Mouse (Mus musculus) heart, adult 8-10 months (tissue): Measurements from ENCODE around the gene Dcbld1. TPM values are rescaled to one million over a fixed set of nuclear protein-coding genes. Genes with fewer than 3 reads are reported as not detected.
A peak's percentile ranks its signal among the peaks of the same experiment; 100 is the strongest.

Experiments used
- DNase-seq: peaks from one replicate; pipeline ENCODE4 v3.0.0; 2022; ENCODE audit warnings: low spot score
- total RNA-seq, 4 experiments: library from RNA; stranded (reverse); gene quantifications; 2 replicates each; pipeline ENCODE4 v1.2.4; 2022

The Dcbld1 gene
- 1 to 10 TPM; 3.4 to 4.4 (median 4.0) TPM for total RNA-seq

GRCm38 (mm10) chr10:52233301-52233968 is at the start of gene Dcbld1:
Gene Dcbld1, plus strand, starts transcription at chr10:52233619.
- DNase-seq: peak; percentile 41

DNA sequence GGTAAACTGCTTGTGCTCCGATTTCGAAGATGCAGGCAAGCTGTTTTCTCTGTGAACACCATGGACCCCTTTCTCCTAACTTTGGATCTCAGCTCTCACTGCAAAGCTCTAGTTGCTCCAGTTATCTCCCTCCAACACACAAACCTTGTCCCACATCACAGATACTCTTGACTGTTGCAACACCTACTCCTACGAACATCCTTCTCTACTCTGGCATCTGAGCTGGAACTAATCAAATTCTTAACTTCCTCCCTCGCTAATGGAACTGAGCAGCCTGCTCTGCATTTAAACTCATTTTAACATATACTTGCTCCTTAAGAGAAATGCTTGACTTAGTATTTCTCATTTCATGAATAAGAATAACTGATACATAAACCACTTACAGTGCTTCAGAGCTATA is 47.5 kb upstream of the Dcbld1 start:
- DNase-seq: no peak

- DNase-seq: no peak
These were observed 38.2 kb upstream of the Dcbld1 start, which contains the start of gene Ros1 for GRCm38 (mm10) chr10:52194957-52195852. Gene Ros1, minus strand, starts transcription at chr10:52195244.

DNA sequence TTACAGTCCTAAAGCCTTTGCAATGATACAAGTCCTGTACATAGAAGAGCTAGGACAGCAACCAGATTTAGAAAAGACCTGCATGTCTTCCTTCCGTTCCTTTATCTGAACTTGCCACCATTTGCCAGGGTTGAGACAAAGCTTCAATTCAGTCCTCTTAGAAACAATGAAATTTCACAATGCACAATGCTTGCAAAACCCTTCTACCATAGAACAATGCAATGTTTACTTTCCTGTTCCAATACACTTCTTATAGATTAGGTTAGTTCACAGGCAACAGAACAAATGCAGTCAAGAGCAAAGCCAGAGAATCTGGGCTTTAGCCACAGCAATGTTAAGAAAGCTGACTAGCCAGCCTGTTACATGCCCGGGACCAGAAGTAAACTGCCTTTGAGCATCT is 29.4 kb upstream of the Dcbld1 start:
- DNase-seq: no peak

- no peak for DNase-seq
These were observed 18.1 kb upstream of the Dcbld1 start for GRCm38 (mm10) chr10:52215267-52215818.

GRCm38 (mm10) chr10:52216797-52217563 is 16.4 kb upstream of the Dcbld1 start:
- peak; percentile 48 for DNase-seq

DNA sequence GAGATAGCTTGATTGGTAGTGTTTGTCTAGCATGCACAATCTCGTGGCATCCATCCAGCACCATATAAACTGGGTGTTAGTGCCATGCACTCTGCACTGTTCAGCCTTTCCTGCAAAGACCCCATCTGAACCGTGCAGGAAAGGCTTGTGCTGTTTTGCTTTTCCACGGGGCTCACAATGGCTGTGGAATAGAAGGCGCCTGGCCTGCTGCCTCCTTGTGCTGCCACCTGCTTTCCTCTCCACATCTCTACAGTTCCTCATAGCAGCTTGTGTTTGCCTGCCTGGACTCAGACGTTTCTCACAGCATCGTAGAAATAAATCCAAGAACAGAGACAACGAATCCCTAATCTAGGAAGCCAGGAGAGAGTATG is 15.9 kb upstream of the Dcbld1 start:
- DNase-seq: no peak

- DNase-seq: no peak
These were observed 13.8 kb upstream of the Dcbld1 start for GRCm38 (mm10) chr10:52219600-52219999.

DNA sequence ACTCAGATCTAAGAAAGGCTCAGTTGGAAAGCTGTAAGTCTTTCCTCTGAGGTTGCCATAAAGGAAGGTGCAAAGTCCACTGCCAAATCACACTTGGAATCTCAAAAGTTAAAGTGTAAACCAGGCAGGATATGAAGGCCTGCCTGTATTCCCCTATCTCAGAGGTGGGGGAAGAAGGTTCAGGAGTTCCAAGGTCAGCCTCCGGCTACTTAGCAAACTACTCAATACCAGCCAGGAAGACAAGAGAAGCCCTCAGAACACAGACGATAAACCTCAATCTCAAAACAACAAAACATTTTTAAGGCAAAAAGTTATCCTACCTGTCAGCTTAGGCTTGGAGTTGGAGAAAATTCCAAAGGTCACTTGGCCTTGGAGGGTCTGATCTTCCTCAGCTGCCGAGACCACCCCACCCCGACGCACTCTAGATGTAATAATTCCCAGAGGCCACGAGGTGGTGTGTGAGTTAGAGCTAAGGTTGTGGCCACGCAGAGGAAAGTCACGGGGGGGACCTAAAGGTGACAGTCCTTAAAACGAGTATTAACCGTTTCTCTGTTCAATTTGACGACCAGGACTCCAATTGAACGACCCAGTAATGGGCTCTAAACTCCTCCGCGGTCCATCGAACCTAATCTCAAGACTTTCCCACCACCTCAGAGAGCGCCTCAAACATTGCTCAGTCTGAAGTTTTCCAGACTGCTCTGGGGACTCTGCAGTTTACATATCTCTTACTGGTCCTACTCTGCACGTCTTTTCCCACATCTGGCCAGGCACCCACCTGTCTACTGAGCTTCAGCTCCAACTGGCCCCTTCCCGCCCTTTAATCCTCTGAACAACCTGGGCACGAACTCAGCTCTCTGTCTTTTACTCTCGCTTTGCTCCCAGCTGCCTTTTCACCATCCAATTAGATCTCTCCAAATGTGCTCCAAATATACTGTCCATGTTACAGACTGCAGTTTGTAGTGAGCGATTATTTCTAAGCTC is 933 bp upstream of the Dcbld1 start:
- DNase-seq: peak; percentile 26

DNA sequence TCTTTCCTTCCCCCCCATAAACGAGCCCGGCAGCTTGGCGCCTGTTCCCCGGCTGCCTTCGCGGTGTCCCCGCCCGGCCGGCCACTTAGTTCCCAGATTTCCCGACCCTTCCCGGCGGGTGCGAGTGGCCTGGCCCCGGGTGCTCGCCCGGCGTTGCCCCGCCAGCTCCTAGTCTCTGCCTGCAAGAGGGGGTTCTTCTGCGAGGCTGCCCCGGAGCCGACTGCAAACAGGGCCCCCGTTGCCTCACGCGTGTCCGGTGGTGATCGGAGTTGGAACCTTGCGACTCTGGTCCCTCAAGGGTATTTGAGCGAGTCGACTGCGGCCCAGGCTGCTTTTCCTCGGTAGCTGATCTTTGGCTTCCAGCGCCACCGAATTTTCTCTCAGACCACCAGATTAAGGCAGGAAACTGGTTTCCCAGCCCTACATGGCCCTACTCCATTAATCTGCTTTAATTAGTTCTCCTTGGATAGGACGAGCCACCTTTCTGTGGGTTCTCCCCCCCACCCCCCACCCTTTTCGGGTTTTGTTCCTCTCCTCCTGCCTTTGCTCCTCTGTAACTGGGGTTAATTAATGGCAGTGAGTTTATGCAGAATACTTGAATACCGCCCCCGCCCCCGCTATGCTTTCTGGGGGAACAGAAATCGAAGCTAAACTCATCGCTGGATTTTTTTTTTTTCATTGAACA is 692 bp downstream of the Dcbld1 start:
- DNase-seq: peak; percentile 36

GRCm38 (mm10) chr10:52234654-52234981 is 1.2 kb downstream of the Dcbld1 start:
- no peak for DNase-seq

GRCm38 (mm10) chr10:52235461-52235860 is 2.0 kb downstream of the Dcbld1 start:
- DNase-seq: no peak

GRCm38 (mm10) chr10:52242015-52242414 is 8.6 kb downstream of the Dcbld1 start:
- no peak for DNase-seq

DNA sequence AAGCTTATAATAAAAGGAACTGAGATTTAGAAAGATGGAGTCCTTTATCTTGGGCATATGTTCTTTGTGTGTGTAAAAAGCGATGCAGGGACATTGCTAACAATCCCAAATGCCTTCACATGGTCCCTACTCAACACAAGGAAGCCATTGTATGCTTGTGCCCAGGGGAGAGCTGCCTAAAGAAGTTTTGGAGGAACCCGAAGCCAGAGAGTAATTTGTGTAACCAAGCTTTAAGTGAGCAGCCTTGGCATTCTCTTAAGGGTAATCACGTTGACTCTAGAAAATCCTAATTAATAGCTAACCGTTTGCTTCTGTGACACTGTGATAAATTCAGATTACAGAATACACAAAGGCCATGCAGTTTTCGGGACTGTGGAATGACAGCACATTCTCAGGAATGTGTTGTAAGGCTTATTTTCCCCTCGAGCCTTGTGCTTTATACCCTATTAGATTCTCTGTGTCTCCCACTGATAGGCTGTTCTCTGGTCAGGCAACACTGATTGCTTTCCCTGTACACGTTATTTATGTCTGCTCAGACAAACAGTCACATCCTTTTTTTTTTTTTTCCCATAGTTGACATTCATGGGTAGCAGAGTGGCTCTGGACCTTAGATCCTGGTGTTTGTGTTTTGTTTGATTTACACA is 9.4 kb downstream of the Dcbld1 start:
- no peak for DNase-seq

DNA sequence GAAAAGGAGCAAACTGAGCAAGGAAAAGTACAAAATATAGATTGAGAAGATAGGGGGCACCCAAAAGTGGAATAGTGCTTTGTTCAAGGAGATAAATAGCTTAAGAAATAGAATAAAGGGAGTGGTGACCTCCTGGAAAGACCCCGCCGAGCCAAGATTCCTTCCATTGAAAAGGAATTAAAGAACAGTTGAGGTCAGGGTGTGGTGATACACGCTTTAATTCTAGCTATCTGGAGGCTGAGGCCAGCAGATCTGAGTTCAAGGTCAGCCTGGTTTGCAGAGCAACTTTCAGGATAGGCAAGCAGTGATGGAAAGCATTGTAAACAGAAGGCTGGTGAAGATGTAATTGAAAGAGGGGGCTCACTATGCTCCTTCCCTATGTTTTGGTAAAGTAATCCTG is 12.8 kb downstream of the Dcbld1 start:
- no peak for DNase-seq

GRCm38 (mm10) chr10:52252240-52252639 is 18.8 kb downstream of the Dcbld1 start:
- peak; percentile 35 for DNase-seq

GRCm38 (mm10) chr10:52253426-52253825 is 20.0 kb downstream of the Dcbld1 start:
- DNase-seq: no peak

DNA sequence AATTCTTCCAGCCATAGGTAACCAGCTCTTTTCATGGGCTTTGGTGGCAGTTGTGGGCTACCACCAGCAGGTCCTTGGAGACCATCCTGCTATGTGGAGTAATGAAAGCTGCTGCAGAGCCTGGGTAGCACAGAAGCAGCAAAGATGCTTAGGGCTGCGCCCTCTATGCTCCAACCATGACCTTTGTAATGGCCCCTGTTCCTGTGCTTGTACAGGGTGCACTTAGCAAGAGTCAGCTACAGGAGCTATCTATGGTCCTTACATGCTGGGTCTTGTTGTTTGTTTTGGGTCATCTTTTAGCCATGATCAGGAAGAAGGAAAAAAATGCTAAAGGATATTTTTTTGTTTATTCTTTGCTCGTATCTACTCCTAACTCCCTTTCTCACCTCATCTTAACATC is 24.3 kb downstream of the Dcbld1 start:
- no peak for DNase-seq

DNA sequence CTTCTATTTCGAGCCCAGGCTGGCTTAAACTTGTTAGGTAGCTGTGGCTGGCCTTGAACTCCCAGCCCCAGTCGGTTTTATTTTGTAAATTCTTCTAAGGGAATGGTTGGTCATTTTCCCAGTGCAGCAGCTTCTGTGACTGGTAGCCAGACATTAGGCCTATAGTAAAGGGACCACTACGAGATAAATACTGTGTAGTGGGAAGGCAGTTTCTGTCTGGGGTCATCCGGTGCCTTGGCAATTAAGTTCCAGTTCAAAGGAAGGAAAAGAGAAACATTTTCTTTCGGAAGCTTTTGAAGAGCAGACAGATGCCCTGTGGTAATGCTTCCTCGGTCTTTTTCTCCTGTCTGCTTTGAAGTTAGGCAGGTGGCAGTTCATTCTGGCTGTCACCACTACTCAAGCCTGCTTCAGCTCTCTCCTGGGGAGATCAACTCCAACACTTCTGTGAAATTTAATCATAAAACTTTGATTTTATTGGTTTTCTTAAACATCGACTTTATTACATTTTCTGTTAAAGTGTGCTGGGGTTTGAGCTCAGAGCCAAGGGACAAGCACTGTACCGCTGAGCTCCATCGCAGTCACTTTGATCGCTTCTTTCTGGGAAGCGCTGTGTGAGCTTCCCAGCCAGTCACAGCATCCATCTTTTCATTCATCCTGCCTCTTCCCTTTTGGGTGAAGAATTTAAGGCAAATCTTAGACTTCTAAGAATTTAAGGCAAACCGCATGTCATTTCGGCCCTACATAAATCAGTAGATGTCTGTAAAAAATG is 24.9 kb downstream of the Dcbld1 start:
- no peak for DNase-seq
